Mouse (Mus musculus) forebrain, embryonic 13.5 days (tissue): ENCODE measurements around the gene Otop3. TPM values are rescaled to one million over a fixed set of nuclear protein-coding genes. Genes with fewer than 3 reads are reported as not detected.
A peak's percentile ranks its signal among the peaks of the same experiment; 100 is the strongest.

ENCODE experiments used
- ATAC-seq: fragments of 200-750 bp; cut with Nextera tagmentation; 2 replicates; pipeline ENCODE4 v1.8.0; 2017
- H3K27ac ChIP-seq: fragments of 300-500 bp; sonication (generic); 2 replicates; pipeline ENCODE4 v1.5.1; 2015; ENCODE audit warnings: inconsistent platforms, mild to moderate bottlenecking, moderate library complexity
- H3K27me3 ChIP-seq: fragments of 300-500 bp; sonication (generic); 2 replicates; pipeline ENCODE4 v1.6.1; 2015; ENCODE audit warnings: mild to moderate bottlenecking, inconsistent platforms
- H3K36me3 ChIP-seq: fragments of 300-500 bp; sonication (generic); 2 replicates; pipeline ENCODE4 v1.6.1; 2015; ENCODE audit warnings: mild to moderate bottlenecking, inconsistent platforms; ENCODE audit not compliant: poor library complexity, severe bottlenecking
- H3K4me1 ChIP-seq: fragments of 300-500 bp; sonication (generic); 2 replicates; pipeline ENCODE4 v1.6.1; 2015; ENCODE audit warnings: inconsistent platforms
- H3K4me2 ChIP-seq: fragments of 300-500 bp; sonication (generic); 2 replicates; pipeline ENCODE4 v1.6.1; 2015; ENCODE audit warnings: inconsistent platforms, mild to moderate bottlenecking, moderate library complexity
- H3K4me3 ChIP-seq: fragments of 300-500 bp; sonication (generic); 2 replicates; pipeline ENCODE4 v1.5.1; 2015; ENCODE audit warnings: mild to moderate bottlenecking, inconsistent platforms
- H3K9ac ChIP-seq: fragments of 300-500 bp; sonication (generic); 2 replicates; pipeline ENCODE4 v1.6.1; 2015; ENCODE audit warnings: mild to moderate bottlenecking, inconsistent platforms
- H3K9me3 ChIP-seq: fragments of 300-500 bp; sonication (generic); replicated peaks from 2 replicates; pipeline ENCODE4 v1.6.1; 2016; ENCODE audit warnings: inconsistent platforms
- WGBS: fragments of 180-500 bp; shearing (Covaris S2); methylation state at CpG from one replicate; pipeline ENCODE4 v1.1.7; 2015; 5-methylcytosine and 5-hydroxymethylcytosine counted together
- polyA plus RNA-seq: library from polyadenylated mRNA; unstranded; fragments of >200 nt; fragmentation: Nextera tagmentation; extraction: Ambion mirVana; gene quantifications from 2 replicates; pipeline ENCODE4 v1.2.1, GENCODE M21; 2015

Gene Otop3
- polyA plus RNA-seq, 1 experiment from 2014 or later: not detected

GRCm38 (mm10) chr11:115296471-115297210, 37.9 kb upstream of the Otop3 start:
- no peak overlapping the region for H3K27ac ChIP-seq
- no peak for ATAC-seq

DNA sequence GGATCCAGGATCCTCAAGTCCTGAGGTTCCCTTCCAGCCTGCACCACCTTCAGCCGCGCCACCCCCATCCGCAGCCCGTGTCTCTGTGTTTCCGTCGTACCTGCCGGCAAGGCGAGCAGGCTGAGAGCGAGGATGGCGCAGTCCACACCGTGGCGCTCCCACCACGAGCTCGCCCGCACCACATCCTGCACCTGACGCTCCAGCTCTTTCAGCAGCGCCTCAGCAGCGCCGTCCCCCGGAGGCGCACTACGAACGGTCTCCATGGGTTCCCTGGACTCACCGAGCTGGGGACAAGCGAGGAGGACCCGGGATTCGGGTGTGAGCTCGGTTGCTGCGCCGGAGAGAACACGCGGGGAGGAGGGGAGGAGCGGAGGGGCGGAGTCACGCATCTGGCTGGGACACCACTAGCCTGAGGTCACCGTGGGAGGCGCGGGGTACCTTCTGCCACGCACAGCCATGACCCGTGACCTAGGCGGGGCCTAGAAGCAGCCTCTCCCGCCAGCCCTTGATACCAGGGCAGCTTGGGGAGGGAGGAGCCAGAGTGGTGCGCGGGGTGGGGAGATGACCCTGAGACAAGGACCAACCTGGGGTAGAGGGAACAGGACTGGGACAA, 37.2 kb upstream of the Otop3 start, which contains the start of gene Fads6:
TSS of gene Fads6 (minus strand) at position 450 of the 613 bp plus-strand sequence.
- WGBS: 1% methylated on average over 44 of the region's 44 CpGs
- Histone ChIP-seq H3K27me3 (peaks cover 10% of the 10 kb centered on the region), H3K36me3 (no peaks in the 10 kb centered on the region), H3K4me2 (peak within 1 kb of the TSS; percentile 83), H3K4me3 (peak within 1 kb of the TSS; percentile 50), H3K9ac (peak within 1 kb of the TSS; percentile 68), H3K27ac (no peak within 1 kb of the TSS), H3K4me1 (peaks cover 6% of the 10 kb centered on the region), H3K9me3 (no peaks in the 10 kb centered on the region)
- peak; percentile 81 for ATAC-seq

More at GRCm38 (mm10) chr11:115296471-115297210, 37.9 kb upstream of the Otop3 start:
- peak overlapping the region; percentile 68; the same call in 1 of the 2 replicates for H3K9ac ChIP-seq
- H3K4me3 ChIP-seq: peak overlapping the region; percentile 50
- H3K36me3 ChIP-seq: no peaks in the 10 kb centered on the region
- WGBS: 53% methylated on average over 21 of the region's 21 CpGs
- H3K27me3 ChIP-seq: peaks cover 10% of the 10 kb centered on the region
- H3K4me2 ChIP-seq: peak overlapping the region; percentile 83
- H3K9me3 ChIP-seq: no peaks in the 10 kb centered on the region
- peaks cover 6% of the 10 kb centered on the region for H3K4me1 ChIP-seq

DNA sequence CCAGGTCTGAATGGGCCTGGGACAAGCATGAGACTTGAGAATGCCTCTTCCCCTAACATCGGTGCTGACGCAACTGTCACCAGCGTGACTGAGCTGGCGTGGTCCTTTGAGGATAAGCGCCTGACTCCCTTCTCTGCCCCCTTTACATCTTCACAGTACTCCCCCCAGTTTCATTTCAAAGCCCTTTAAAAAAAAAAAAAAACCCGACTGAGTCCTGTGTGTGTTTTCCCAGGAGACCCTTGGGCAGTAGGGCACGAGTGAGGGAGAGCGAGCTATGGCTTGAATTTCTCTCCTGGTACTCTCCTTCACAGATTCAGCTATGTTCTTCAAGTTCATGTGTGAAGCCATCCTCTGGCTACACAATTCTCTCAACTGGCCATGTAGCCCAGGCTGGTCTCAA, 36.4 kb upstream of the Otop3 start:
- Histone ChIP-seq H3K9me3 (no peaks in the 10 kb centered on the region), H3K9ac (no peak overlapping the region), H3K4me2 (peak overlapping the region; percentile 83; the same call in 1 of the 2 replicates), H3K27me3 (peaks cover 10% of the 10 kb centered on the region), H3K4me1 (peaks cover 6% of the 10 kb centered on the region), H3K27ac (no peak overlapping the region), H3K4me3 (no peak overlapping the region), H3K36me3 (no peaks in the 10 kb centered on the region)
- 63% methylated on average over 8 of the region's 8 CpGs for WGBS
- no peak for ATAC-seq

- Histone ChIP-seq H3K4me1 (peaks cover 6% of the 10 kb centered on the region), H3K9me3 (no peaks in the 10 kb centered on the region), H3K27ac (no peak overlapping the region), H3K4me2 (no peak overlapping the region), H3K36me3 (no peaks in the 10 kb centered on the region), H3K9ac (no peak overlapping the region), H3K27me3 (peaks cover 9% of the 10 kb centered on the region), H3K4me3 (no peak overlapping the region)
- 84% methylated on average over 4 of the region's 4 CpGs for WGBS
- ATAC-seq: no peak
Observed at GRCm38 (mm10) chr11:115300745-115301144, 33.8 kb upstream of the Otop3 start.

DNA sequence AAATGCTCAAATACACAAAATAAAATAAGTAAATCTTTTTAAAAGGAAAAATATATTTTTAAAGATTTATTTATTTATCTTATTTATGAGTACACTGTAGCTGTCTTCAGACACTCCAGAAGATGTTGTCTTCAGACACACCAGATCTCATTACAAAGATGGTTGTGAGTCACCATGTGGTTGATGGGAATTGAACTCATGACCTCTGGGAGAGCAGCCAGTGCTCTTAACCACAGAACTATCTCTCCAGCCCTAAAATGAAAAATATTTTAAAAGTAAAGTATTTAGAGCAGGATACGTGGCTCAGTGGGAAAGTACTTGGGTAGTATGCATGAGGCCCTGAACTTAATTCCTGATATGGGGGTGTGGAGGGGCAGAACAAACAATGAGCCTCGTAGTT, 33.2 kb upstream of the Otop3 start:
- Histone ChIP-seq H3K9me3 (no peaks in the 10 kb centered on the region), H3K4me1 (peaks cover 6% of the 10 kb centered on the region), H3K4me2 (no peak overlapping the region), H3K9ac (no peak overlapping the region), H3K27ac (no peak overlapping the region), H3K27me3 (peaks cover 9% of the 10 kb centered on the region), H3K36me3 (no peaks in the 10 kb centered on the region), H3K4me3 (no peak overlapping the region)
- ATAC-seq: no peak
- 92% methylated on average over 2 of the region's 2 CpGs for WGBS

DNA sequence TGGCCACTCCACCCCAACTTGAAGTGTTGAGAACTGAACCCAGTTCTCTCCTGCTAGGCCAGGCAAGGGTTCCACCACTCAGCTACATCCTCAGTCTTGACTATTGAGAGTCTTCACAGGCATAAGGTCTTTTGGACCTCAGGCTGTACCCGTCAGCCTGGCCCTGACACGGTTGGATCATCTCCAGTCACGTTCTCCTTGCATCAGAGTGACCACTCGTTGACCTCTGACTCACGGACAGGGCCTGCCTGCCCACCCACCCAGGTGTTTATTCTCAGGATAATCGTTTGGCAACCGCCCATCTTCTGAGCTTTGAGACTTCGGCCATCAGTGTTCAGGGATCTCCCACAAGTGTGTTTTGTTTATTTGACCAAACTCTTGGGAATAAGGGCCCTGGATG, 31.4 kb upstream of the Otop3 start:
- no peak overlapping the region for H3K27ac ChIP-seq
- no peaks in the 10 kb centered on the region for H3K9me3 ChIP-seq
- H3K4me2 ChIP-seq: no peak overlapping the region
- no peak overlapping the region for H3K9ac ChIP-seq
- ATAC-seq: no peak
- peaks cover 3% of the 10 kb centered on the region; the same call in 1 of the 2 replicates for H3K27me3 ChIP-seq
- peaks cover 6% of the 10 kb centered on the region; the same call in 1 of the 2 replicates for H3K4me1 ChIP-seq
- WGBS: 82% methylated on average over 8 of the region's 8 CpGs
- no peaks in the 10 kb centered on the region for H3K36me3 ChIP-seq
- H3K4me3 ChIP-seq: no peak overlapping the region

DNA sequence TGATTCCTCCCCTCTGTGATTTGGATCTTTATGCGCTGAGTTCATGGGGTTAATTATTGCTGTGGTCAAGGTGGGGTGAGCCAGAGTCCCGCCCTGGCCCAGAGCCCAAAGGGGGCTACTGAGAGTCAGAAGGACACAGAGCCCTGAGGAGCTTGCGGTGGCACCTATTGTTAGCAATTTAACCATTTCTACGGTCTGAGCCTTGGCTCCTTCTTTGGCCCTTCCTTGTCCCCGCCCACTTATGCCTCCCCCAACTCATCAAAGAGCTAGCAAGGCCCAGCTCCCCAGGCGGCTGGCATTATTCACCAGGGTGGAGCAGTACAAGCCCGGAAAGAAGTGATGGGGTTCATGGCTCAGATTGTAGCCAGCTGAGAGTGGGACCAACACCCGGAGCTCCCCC, 27.7 kb upstream of the Otop3 start, which contains the start of gene Otop2:
TSS of gene Otop2 (plus strand) at position 301 of the 400 bp plus-strand sequence.
- 15% methylated on average over 8 of the region's 8 CpGs for WGBS
- Histone ChIP-seq H3K27ac (no peak within 1 kb of the TSS), H3K27me3 (peaks cover 3% of the 10 kb centered on the region; the same call in 1 of the 2 replicates), H3K4me3 (no peak within 1 kb of the TSS), H3K9me3 (no peaks in the 10 kb centered on the region), H3K36me3 (no peaks in the 10 kb centered on the region), H3K4me2 (no peak within 1 kb of the TSS), H3K9ac (no peak within 1 kb of the TSS), H3K4me1 (peaks cover 6% of the 10 kb centered on the region; the same call in 1 of the 2 replicates)
- no peak for ATAC-seq

- Histone ChIP-seq H3K9ac (no peak overlapping the region), H3K4me1 (peaks cover 6% of the 10 kb centered on the region; the same call in 1 of the 2 replicates), H3K27ac (no peak overlapping the region), H3K9me3 (no peaks in the 10 kb centered on the region), H3K27me3 (peaks cover 16% of the 10 kb centered on the region), H3K4me3 (no peak overlapping the region), H3K36me3 (no peaks in the 10 kb centered on the region), H3K4me2 (no peak overlapping the region)
- WGBS: 50% methylated on average over 1 of the region's 1 CpGs
- no peak for ATAC-seq
Observed at GRCm38 (mm10) chr11:115308781-115309180, 25.8 kb upstream of the Otop3 start.

GRCm38 (mm10) chr11:115314249-115314648, 20.3 kb upstream of the Otop3 start:
- no peaks in the 10 kb centered on the region for H3K36me3 ChIP-seq
- H3K4me3 ChIP-seq: no peak overlapping the region
- H3K27me3 ChIP-seq: peaks cover 67% of the 10 kb centered on the region
- H3K9me3 ChIP-seq: no peaks in the 10 kb centered on the region
- WGBS: 50% methylated on average over 2 of the region's 2 CpGs
- H3K4me2 ChIP-seq: no peak overlapping the region
- no peak overlapping the region for H3K9ac ChIP-seq
- no peak overlapping the region for H3K27ac ChIP-seq
- no peak for ATAC-seq
- 0 out of 2 replicates have a peak, but pooled peaks cover 8% of the 10 kb centered on the region for H3K4me1 ChIP-seq

GRCm38 (mm10) chr11:115317204-115317603, 17.3 kb upstream of the Otop3 start:
- Histone ChIP-seq H3K36me3 (no peaks in the 10 kb centered on the region), H3K9ac (no peak overlapping the region), H3K4me1 (peaks cover 19% of the 10 kb centered on the region), H3K9me3 (no peaks in the 10 kb centered on the region), H3K27me3 (peaks cover 96% of the 10 kb centered on the region), H3K4me2 (no peak overlapping the region), H3K27ac (no peak overlapping the region), H3K4me3 (no peak overlapping the region)
- no peak for ATAC-seq
- WGBS: 59% methylated on average over 7 of the region's 7 CpGs

DNA sequence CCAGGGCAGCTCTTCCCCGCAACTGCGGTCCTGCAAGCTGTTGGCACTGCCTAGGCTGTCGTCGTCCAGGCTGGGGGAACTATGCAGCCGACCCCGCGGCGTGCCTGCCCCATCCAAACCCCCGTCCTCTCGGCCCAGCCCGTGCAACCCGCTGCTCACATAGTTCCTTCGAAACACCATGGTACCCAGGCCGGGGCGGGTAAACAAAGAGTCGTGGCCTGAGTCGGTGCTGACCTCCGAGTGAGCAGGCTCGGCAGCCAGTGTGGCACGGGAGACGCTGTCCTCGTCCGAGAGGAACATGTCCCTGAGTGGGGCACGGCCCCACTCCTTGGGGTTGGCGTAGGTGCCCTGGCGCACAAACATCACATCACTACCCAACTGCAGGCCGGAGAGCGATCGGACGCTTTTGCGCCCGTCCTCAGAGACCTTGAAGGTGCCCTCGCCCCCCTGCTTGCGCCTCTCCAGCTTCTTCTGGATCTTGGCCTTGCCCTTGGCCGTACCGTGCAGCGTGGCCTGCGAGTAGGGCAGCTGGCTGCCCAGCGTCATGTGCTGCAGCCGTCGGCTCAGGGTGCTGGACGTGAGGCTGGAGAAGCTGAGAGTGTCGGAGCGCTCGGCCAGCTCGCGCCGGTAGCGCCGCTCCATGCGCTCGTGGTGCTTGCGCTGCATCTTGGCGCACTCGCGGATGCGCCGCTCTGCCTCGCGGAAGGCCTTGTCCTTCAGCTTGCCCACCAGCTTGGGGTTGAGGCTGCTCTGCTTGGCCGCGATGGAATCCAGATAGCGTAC, 16.1 kb upstream of the Otop3 start:
- WGBS: 3% methylated on average over 63 of the region's 63 CpGs
- Histone ChIP-seq H3K4me2 (no peak overlapping the region), H3K27ac (no peak overlapping the region), H3K36me3 (no peaks in the 10 kb centered on the region), H3K9ac (no peak overlapping the region), H3K27me3 (peaks cover 99% of the 10 kb centered on the region), H3K9me3 (no peaks in the 10 kb centered on the region), H3K4me3 (peak overlapping the region; percentile 12; the same call in 1 of the 2 replicates), H3K4me1 (peaks cover 23% of the 10 kb centered on the region)
- no peak for ATAC-seq
